Mouse (Mus musculus): Measurements from ENCODE around the gene Ift122. TPM values are rescaled to one million over a fixed set of nuclear protein-coding genes. Genes with fewer than 3 reads are reported as not detected.

Ift122 gene
- polyA plus RNA-seq, 1 experiment, result 0.02 TPM

- TF ChIP-seq TAL1 (IDR thresholded peaks at IDR 0.05; ENCODE audit: low read length) (no peak), GATA1 (IDR thresholded peaks at IDR 0.05; ENCODE audit: low read length) (no peak)
- no peaks in the 10 kb centered on the region for H3K4me1 ChIP-seq (ENCODE audit: control insufficient read depth)
- no peaks in the 10 kb centered on the region for H3K9me3 ChIP-seq (ENCODE audit: control insufficient read depth, low read length)
- no peaks in the 10 kb centered on the region for H3K27me3 ChIP-seq (ENCODE audit: control insufficient read depth)
- no peak overlapping the region for H3K4me3 ChIP-seq (replicated peaks)
- no peaks in the 10 kb centered on the region; the same call in 1 of the 2 replicates for H3K36me3 ChIP-seq (ENCODE audit: control insufficient read depth)
Measured at GRCm38 (mm10) chr6:115897926-115898520, 44.8 kb downstream of the Ift122 start.

GRCm38 (mm10) chr6:115901062-115901461 lies 47.8 kb downstream of the Ift122 start:
- TF ChIP-seq TAL1 (IDR thresholded peaks at IDR 0.05; ENCODE audit: low read length) (no peak), GATA1 (IDR thresholded peaks at IDR 0.05; ENCODE audit: low read length) (no peak)
- Histone ChIP-seq H3K4me1 (ENCODE audit: control insufficient read depth) (no peaks in the 10 kb centered on the region), H3K27me3 (ENCODE audit: control insufficient read depth) (no peaks in the 10 kb centered on the region), H3K9me3 (ENCODE audit: control insufficient read depth, low read length) (no peaks in the 10 kb centered on the region), H3K36me3 (ENCODE audit: control insufficient read depth) (no peaks in the 10 kb centered on the region), H3K4me3 (replicated peaks) (no peak overlapping the region)

GRCm38 (mm10) chr6:115901489-115901931 lies 48.2 kb downstream of the Ift122 start:
- Histone ChIP-seq H3K4me3 (replicated peaks) (no peak overlapping the region), H3K9me3 (ENCODE audit: control insufficient read depth, low read length) (no peaks in the 10 kb centered on the region), H3K27me3 (ENCODE audit: control insufficient read depth) (no peaks in the 10 kb centered on the region), H3K36me3 (ENCODE audit: control insufficient read depth) (no peaks in the 10 kb centered on the region), H3K4me1 (ENCODE audit: control insufficient read depth) (no peaks in the 10 kb centered on the region; the same call in 1 of the 2 replicates)
- TF ChIP-seq GATA1 (IDR thresholded peaks at IDR 0.05; ENCODE audit: low read length), result no peak
- TF ChIP-seq TAL1 (IDR thresholded peaks at IDR 0.05; ENCODE audit: low read length), result no peak

- TF ChIP-seq GATA1 (IDR thresholded peaks at IDR 0.05; ENCODE audit: low read length), result no peak
- TF ChIP-seq TAL1 (IDR thresholded peaks at IDR 0.05; ENCODE audit: low read length), result no peak
- Histone ChIP-seq H3K27me3 (ENCODE audit: control insufficient read depth) (no peaks in the 10 kb centered on the region), H3K9me3 (ENCODE audit: control insufficient read depth, low read length) (no peaks in the 10 kb centered on the region), H3K4me3 (replicated peaks) (no peak overlapping the region), H3K36me3 (ENCODE audit: control insufficient read depth) (no peaks in the 10 kb centered on the region), H3K4me1 (ENCODE audit: control insufficient read depth) (no peaks in the 10 kb centered on the region; the same call in none of the 2 replicates)
Measured at GRCm38 (mm10) chr6:115902545-115902944, 49.3 kb downstream of the Ift122 start.

DNA sequence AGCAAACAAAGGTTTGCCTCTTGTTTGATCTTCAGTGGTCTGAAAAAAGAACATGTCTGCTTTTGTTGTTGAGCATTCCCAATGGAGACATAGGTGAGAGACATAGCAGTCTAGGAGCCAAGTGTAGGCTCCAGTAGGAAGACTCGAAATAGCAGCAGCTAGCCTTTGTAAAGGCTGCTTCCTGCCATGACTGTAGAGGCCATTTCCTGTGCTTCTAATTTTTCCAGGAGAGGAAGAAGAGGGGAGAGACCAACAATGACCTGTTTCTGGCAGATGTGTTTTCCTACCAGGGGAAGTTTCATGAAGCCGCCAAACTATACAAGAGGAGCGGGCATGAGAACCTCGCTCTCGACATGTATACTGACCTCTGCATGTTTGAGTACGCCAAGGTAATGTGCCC lies 52.3 kb downstream of the Ift122 start:
- TF ChIP-seq TAL1 (IDR thresholded peaks at IDR 0.05; ENCODE audit: low read length), result no peak
- TF ChIP-seq GATA1 (IDR thresholded peaks at IDR 0.05; ENCODE audit: low read length), result no peak
- Histone ChIP-seq H3K27me3 (ENCODE audit: control insufficient read depth) (no peaks in the 10 kb centered on the region), H3K4me1 (ENCODE audit: control insufficient read depth) (peaks cover 15% of the 10 kb centered on the region), H3K4me3 (replicated peaks) (no peak overlapping the region), H3K36me3 (ENCODE audit: control insufficient read depth) (no peaks in the 10 kb centered on the region), H3K9me3 (ENCODE audit: control insufficient read depth, low read length) (no peaks in the 10 kb centered on the region)

DNA sequence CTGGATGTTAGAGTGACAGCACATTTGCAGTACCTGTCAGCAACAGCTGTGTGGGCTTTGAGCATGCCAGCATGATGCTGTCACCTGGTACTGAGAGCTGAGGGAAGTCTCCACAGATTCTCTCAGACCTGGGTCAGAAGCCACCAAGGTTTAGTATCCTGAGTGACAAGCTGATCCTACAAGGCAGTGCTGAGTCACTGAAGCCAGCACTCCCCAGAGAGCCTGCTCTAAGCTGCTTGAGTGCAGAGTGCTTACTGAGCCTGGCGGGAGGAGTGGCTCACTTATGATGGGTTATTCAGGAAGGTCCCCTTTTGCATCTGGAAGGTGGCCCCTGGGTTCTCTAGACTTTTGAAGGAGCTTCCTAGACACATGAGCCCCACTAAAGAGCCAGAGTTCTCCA lies 53.2 kb downstream of the Ift122 start:
- Histone ChIP-seq H3K9me3 (ENCODE audit: control insufficient read depth, low read length) (no peaks in the 10 kb centered on the region), H3K4me1 (ENCODE audit: control insufficient read depth) (peaks cover 15% of the 10 kb centered on the region), H3K4me3 (replicated peaks) (no peak overlapping the region), H3K27me3 (ENCODE audit: control insufficient read depth) (no peaks in the 10 kb centered on the region), H3K36me3 (ENCODE audit: control insufficient read depth) (no peaks in the 10 kb centered on the region)
- no peak for TF ChIP-seq TAL1 (IDR thresholded peaks at IDR 0.05; ENCODE audit: low read length)
- TF ChIP-seq GATA1 (IDR thresholded peaks at IDR 0.05; ENCODE audit: low read length), result no peak

DNA sequence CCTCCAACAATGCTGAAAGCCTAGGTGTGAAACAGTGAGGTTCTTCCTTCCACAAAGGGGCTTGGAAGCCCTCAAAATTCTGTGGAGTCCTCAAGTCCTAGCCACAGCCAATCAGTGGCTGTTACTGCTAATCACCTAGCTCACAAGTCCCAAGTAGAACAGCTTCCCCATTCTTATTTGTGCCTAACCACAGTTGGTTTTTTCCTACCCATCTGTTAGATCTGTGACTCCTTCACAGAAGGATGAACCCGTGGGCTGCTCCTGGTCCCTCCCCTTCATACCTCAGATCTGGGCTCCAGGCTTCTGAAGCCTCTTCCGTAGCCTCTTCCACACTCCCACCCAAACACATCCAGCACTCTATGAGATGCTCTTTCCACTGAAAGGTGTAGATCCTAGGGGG lies 53.6 kb downstream of the Ift122 start:
- H3K4me1 ChIP-seq (ENCODE audit: control insufficient read depth), result peaks cover 15% of the 10 kb centered on the region
- no peak for TF ChIP-seq TAL1 (IDR thresholded peaks at IDR 0.05; ENCODE audit: low read length)
- TF ChIP-seq GATA1 (IDR thresholded peaks at IDR 0.05; ENCODE audit: low read length), result no peak

DNA sequence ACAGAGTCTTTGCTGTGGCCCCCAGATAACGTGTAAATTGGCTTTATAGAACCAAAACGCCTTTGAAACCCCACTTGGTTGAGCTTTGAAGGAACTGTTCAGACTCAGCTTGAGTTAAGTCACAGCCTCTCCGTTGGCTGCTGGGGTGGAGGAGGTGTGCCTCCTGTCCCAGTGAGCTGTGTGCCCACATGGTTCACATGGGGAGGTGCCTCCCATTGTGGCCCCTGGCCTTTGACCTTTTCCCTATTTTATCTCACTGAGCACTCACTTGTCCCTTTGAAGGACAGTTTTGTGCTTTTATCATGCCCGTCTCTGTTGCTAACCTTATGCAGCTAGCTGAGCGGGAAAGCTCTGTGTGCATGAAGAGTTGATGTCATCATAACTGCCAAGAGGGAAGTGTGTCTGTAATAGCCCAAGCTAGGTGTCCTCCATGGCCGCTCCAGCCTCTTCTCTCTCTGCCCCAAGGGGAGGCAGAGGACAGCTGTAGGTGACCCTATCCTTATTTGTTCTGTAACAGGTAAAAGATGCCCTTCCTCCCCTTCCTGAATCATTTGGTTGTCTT lies 55.2 kb downstream of the Ift122 start:
- Histone ChIP-seq H3K4me3 (replicated peaks) (no peak overlapping the region), H3K9me3 (ENCODE audit: control insufficient read depth, low read length) (no peaks in the 10 kb centered on the region), H3K4me1 (ENCODE audit: control insufficient read depth) (peaks cover 15% of the 10 kb centered on the region), H3K27me3 (ENCODE audit: control insufficient read depth) (no peaks in the 10 kb centered on the region), H3K36me3 (ENCODE audit: control insufficient read depth) (no peaks in the 10 kb centered on the region)
- TF ChIP-seq GATA1 (IDR thresholded peaks at IDR 0.05; ENCODE audit: low read length) (no peak), TAL1 (IDR thresholded peaks at IDR 0.05; ENCODE audit: low read length) (no peak)

More for the DNA sequence above, 53.6 kb downstream of the Ift122 start:
- H3K36me3 ChIP-seq (ENCODE audit: control insufficient read depth), result no peaks in the 10 kb centered on the region
- no peaks in the 10 kb centered on the region for H3K9me3 ChIP-seq (ENCODE audit: control insufficient read depth, low read length)
- no peak overlapping the region for H3K4me3 ChIP-seq (replicated peaks)
- no peaks in the 10 kb centered on the region for H3K27me3 ChIP-seq (ENCODE audit: control insufficient read depth)

- Histone ChIP-seq H3K9me3 (ENCODE audit: control insufficient read depth, low read length) (no peaks in the 10 kb centered on the region), H3K4me1 (ENCODE audit: control insufficient read depth) (peaks cover 15% of the 10 kb centered on the region), H3K27me3 (ENCODE audit: control insufficient read depth) (no peaks in the 10 kb centered on the region), H3K36me3 (ENCODE audit: control insufficient read depth) (no peaks in the 10 kb centered on the region), H3K4me3 (replicated peaks) (no peak overlapping the region)
- TF ChIP-seq GATA1 (IDR thresholded peaks at IDR 0.05; ENCODE audit: low read length) (no peak), TAL1 (IDR thresholded peaks at IDR 0.05; ENCODE audit: low read length) (no peak)
Measured at GRCm38 (mm10) chr6:115909052-115909451, 55.8 kb downstream of the Ift122 start.

Measured in erythroblast, embryonic 14.5 days (primary cell).